8 mouse cellular contexts compared by ENCODE assay signal in the genomic region with DNA sequence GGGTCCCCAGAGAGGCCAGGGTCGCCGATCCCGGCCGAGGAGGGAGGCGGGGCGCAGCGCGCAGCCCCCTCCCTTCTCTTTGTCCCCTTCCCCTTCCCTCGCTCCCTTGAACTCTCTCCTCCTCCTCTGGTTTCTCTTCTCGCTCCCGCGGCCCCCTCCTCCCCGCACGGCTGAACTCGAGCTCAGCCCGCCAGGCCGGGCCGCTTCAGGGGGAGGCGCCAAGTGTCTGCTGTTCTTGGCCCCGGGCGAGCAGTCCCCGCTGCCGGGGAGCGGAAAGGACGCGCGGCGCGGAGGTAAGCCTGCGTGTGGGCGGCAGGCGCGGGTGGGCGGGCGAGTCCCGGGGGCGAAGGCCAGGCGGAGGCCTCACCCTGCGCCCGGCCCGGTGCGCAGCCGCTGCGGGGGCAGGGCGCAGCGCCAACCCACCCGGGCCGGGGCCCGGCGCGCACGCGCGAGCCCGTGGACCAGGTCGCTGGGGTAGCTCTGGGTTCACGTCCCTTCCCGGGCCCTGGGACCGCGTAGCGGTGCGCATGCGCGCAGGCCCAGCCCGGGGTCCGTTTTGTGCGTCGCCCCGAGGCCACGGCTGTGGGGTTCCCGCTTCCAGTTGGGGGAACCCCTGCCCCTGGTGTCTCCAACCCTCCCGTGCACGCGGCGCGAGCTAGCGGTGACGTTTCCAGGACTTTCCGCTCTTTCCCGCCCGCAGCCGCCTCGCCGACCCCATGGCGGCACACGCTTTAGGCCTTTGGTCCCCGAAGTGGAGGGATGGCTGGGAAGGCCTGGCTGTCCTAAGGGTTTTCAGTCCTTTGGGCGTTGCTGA. TPM values are rescaled to one million over a fixed set of nuclear protein-coding genes. Genes with fewer than 3 reads are reported as not detected.
DNase-seq lines count a peak whose midpoint lies in the region; ATAC-seq and TF ChIP-seq lines count a peak whose summit lies in the region.

No protein-coding gene starts in this region.

- peak; percentile 54 for DNase-seq in ES-E14 (ENCODE audit: low read depth, low spot score)
- DNase-seq in cerebellum, adult 11 months = peak; percentile 89
- peak; percentile 84 for DNase-seq in forebrain, postnatal 0 days
- peak; percentile 85 for DNase-seq in heart, postnatal 4 days
- peak; percentile 77 for DNase-seq in layer of hippocampus, adult 9-11 months
- DNase-seq in ovary, adult 18-20 months (ENCODE audit: low spot score) = peak; percentile 80
- peak; percentile 88 for DNase-seq in thymus, adult 2 months

- H3K9me3 ChIP-seq in ES-E14 (ENCODE audit: control insufficient read depth, insufficient read depth, low read depth, low read length) = no peaks in the 10 kb centered on the region
- H3K9me3 ChIP-seq in forebrain, postnatal 0 days (ENCODE audit: low read length) = no peaks in the 10 kb centered on the region
- H3K9me3 ChIP-seq in lung, embryonic 16.5 days (ENCODE audit: control insufficient read depth, low read length) = no peaks in the 10 kb centered on the region

- H3K9ac ChIP-seq in ES-E14 (ENCODE audit: insufficient read depth, low read depth, low read length, poor library complexity, severe bottlenecking) = peak overlapping the region; percentile 80
- H3K9ac ChIP-seq in forebrain, postnatal 0 days = peak overlapping the region; percentile 98
- H3K9ac ChIP-seq in lung, embryonic 16.5 days (ENCODE audit: low read length) = peak overlapping the region; percentile 96

- no peaks in the 10 kb centered on the region for H3K4me1 ChIP-seq in ES-E14 (ENCODE audit: control insufficient read depth in 2 of 2, insufficient read depth in 2 of 2, low read length in 2 of 2, poor library complexity in 1 of 2)
- H3K4me1 ChIP-seq in forebrain, postnatal 0 days (ENCODE audit: insufficient read depth) = peaks cover 17% of the 10 kb centered on the region; the same call in 1 of the 2 replicates
- peaks cover 12% of the 10 kb centered on the region; the same call in 1 of the 2 replicates for H3K4me1 ChIP-seq in lung, embryonic 16.5 days (replicated peaks; ENCODE audit: control insufficient read depth, insufficient read depth, low read length)
- peaks cover 24% of the 10 kb centered on the region for H3K4me1 ChIP-seq in thymus, adult 2 months (replicated peaks; ENCODE audit: control insufficient read depth, insufficient read depth, low read length)

- peak; percentile 95 for TF ChIP-seq POLR2A in thymus, adult 2 months (IDR thresholded peaks at IDR 0.05; ENCODE audit: control insufficient read depth, extremely low read depth, insufficient read depth, low read length, poor library complexity)

- in situ Hi-C loops in ES-E14 (cut with MboI; ENCODE audit: low sequenced_read_pairs in 2 of 2, unreplicated experiment in 2 of 2) = no loop called here

- H3K27me3 ChIP-seq in forebrain, postnatal 0 days (ENCODE audit: insufficient read depth, low read length) = no peaks in the 10 kb centered on the region
- no peaks in the 10 kb centered on the region for H3K27me3 ChIP-seq in lung, embryonic 16.5 days (ENCODE audit: control insufficient read depth, insufficient read depth, low read depth, low read length)
- H3K27me3 ChIP-seq in thymus, adult 2 months (ENCODE audit: control insufficient read depth, insufficient read depth, low read length) = no peaks in the 10 kb centered on the region

- no peaks in the 10 kb centered on the region for H3K36me3 ChIP-seq in ES-E14 (ENCODE audit: control insufficient read depth, insufficient read depth, low read length, poor library complexity, severe bottlenecking)
- H3K36me3 ChIP-seq in forebrain, postnatal 0 days (ENCODE audit: insufficient read depth) = no peaks in the 10 kb centered on the region
- peaks cover 3% of the 10 kb centered on the region; the same call in 1 of the 2 replicates for H3K36me3 ChIP-seq in lung, embryonic 16.5 days (ENCODE audit: control insufficient read depth, insufficient read depth, low read length)
- no peaks in the 10 kb centered on the region; the same call in 1 of the 2 replicates for H3K36me3 ChIP-seq in thymus, adult 2 months (ENCODE audit: control insufficient read depth, insufficient read depth, low read length)

- ATAC-seq in forebrain, postnatal 0 days = peak; percentile 90
- peak; percentile 94 for ATAC-seq in lung, embryonic 16.5 days (ENCODE audit: low read depth)

- H3K4me3 ChIP-seq in ES-E14 (ENCODE audit: insufficient read depth in 1 of 2, low read depth in 1 of 2, low read length in 2 of 2, poor library complexity in 1 of 2, severe bottlenecking in 1 of 2) = peak overlapping the region; percentile 79 to 83
- peak overlapping the region; percentile 89 for H3K4me3 ChIP-seq in forebrain, postnatal 0 days (ENCODE audit: low read depth, low read length)
- peak overlapping the region; percentile 80 for H3K4me3 ChIP-seq in lung, embryonic 16.5 days (ENCODE audit: low read length)
- peak overlapping the region; percentile 94 for H3K4me3 ChIP-seq in thymus, adult 2 months (ENCODE audit: control insufficient read depth, insufficient read depth, low read length)

- TF ChIP-seq CTCF in forebrain, postnatal 0 days (IDR thresholded peaks at IDR 0.05; ENCODE audit: low read depth) = no peak; the same call in 1 of the 2 replicates
- no peak for TF ChIP-seq CTCF in thymus, adult 2 months (IDR thresholded peaks at IDR 0.05; ENCODE audit: borderline replicate concordance, control insufficient read depth, extremely low read depth, insufficient read depth, low read length, poor library complexity)

- peak overlapping the region; percentile 75 for H3K4me2 ChIP-seq in forebrain, postnatal 0 days (ENCODE audit: low read depth)
- peak overlapping the region; percentile 84 for H3K4me2 ChIP-seq in lung, embryonic 16.5 days (ENCODE audit: low read depth, low read length)

- H3K27ac ChIP-seq in ES-E14 (ENCODE audit: insufficient read depth, low read depth, low read length, poor library complexity, severe bottlenecking) = no peak overlapping the region
- peak overlapping the region; percentile 98 for H3K27ac ChIP-seq in forebrain, postnatal 0 days (ENCODE audit: low read depth, low read length)
- peak overlapping the region; percentile 99 for H3K27ac ChIP-seq in lung, embryonic 16.5 days (ENCODE audit: low read length)
- H3K27ac ChIP-seq in thymus, adult 2 months (ENCODE audit: control insufficient read depth, insufficient read depth, low read length) = peak overlapping the region; percentile 98

- 3% methylated on average over 72 of the region's 88 CpGs for WGBS in forebrain, postnatal 0 days
- under 1% methylated on average over 71 of the region's 88 CpGs for WGBS in lung, embryonic 16.5 days
- under 1% methylated on average over 87 of the region's 88 CpGs for WGBS in thymus, adult 2 months

TF ChIP-seq in ES-E14, 5 proteins besides CTCF, POLR2A, EP300 and RAD21:
- TF ChIP-seq CHD2 (IDR thresholded peaks at IDR 0.05; ENCODE audit: low read depth, low read length) (no peak), MAFK (IDR thresholded peaks at IDR 0.05; ENCODE audit: insufficient read depth, low read depth, low read length) (no peak), HCFC1 (IDR thresholded peaks at IDR 0.05; ENCODE audit: borderline replicate concordance, insufficient read depth, low read length) (no peak), ZC3H11A (IDR thresholded peaks at IDR 0.05; ENCODE audit: borderline replicate concordance, low read depth, low read length) (no peak), ZNF384 (IDR thresholded peaks at IDR 0.05; ENCODE audit: low read depth, low read length) (no peak)

RNA-seq across cellular contexts. Expression of gene Rcbtb2, which starts 20.3 kb away (rescaled TPM):
- 11.2 and 14.2 TPM in 2 replicates for total RNA-seq in ES-E14 (2012; rRNA removed)
- total RNA-seq in forebrain, postnatal 0 days (2014; rRNA removed) = 63.9 and 79.9 TPM in 2 replicates
- 39.1 and 48.9 TPM in 2 replicates for polyA plus RNA-seq in forebrain, postnatal 0 days (2015; fragmentation: Nextera tagmentation; extraction: Ambion mirVana)
- 10 to 100 TPM; 40.6 to 44.4 TPM for total RNA-seq in heart, postnatal 4 days (2021)
- polyA plus RNA-seq in lung, embryonic 16.5 days (2015; fragmentation: Nextera tagmentation; extraction: Ambion mirVana) = 99.7 and 101 TPM in 2 replicates
- polyA plus RNA-seq in thymus, adult 2 months (2012; rRNA removed) = 168 and 169 TPM in 2 replicates
